Mouse (Mus musculus) heart, embryonic 12.5 days (tissue): ENCODE results near the gene Mapk3. TPM values are rescaled to one million over a fixed set of nuclear protein-coding genes. Genes with fewer than 3 reads are reported as not detected.
A peak's percentile ranks its signal among the peaks of the same experiment; 100 is the strongest.
"Not testable (repeated sequence)": the region's sequence is repeated elsewhere in the genome, so short reads cannot be mapped to it uniquely, and the experiment has no call there.

Source experiments
- ATAC-seq: fragments of 200-750 bp; cut with Nextera tagmentation; 2 replicates; pipeline ENCODE4 v1.8.0; 2017; ENCODE audit warnings: moderate TSS enrichment, moderate library complexity; ENCODE audit not compliant: insufficient number of reproducible peaks, low FRiP score
- H3K27ac ChIP-seq: fragments of 300-500 bp; sonication (generic); 2 replicates; pipeline ENCODE4 v1.5.1; 2016; ENCODE audit warnings: mild to moderate bottlenecking, moderate library complexity; ENCODE audit not compliant: poor library complexity, severe bottlenecking
- H3K27me3 ChIP-seq: fragments of 300-500 bp; sonication (generic); replicated peaks from 2 replicates; pipeline ENCODE4 v1.6.1; 2016; ENCODE audit warnings: mild to moderate bottlenecking, moderate library complexity
- H3K36me3 ChIP-seq: fragments of 300-500 bp; sonication (generic); 2 replicates; pipeline ENCODE4 v1.6.1; 2016; ENCODE audit warnings: mild to moderate bottlenecking, moderate library complexity
- H3K4me1 ChIP-seq: fragments of 300-500 bp; sonication (generic); replicated peaks from 2 replicates; pipeline ENCODE4 v1.6.1; 2016; ENCODE audit warnings: mild to moderate bottlenecking
- H3K4me2 ChIP-seq: fragments of 300-500 bp; sonication (generic); 2 replicates; pipeline ENCODE4 v1.6.1; 2016; ENCODE audit warnings: mild to moderate bottlenecking, moderate library complexity
- H3K4me3 ChIP-seq: fragments of 300-500 bp; sonication (generic); 2 replicates; pipeline ENCODE4 v1.5.1; 2016; ENCODE audit warnings: mild to moderate bottlenecking
- H3K9ac ChIP-seq: fragments of 300-500 bp; sonication (generic); 2 replicates; pipeline ENCODE4 v1.6.1; 2016; ENCODE audit warnings: mild to moderate bottlenecking, moderate library complexity
- H3K9me3 ChIP-seq: fragments of 300-500 bp; sonication (generic); replicated peaks from 2 replicates; pipeline ENCODE4 v1.6.1; 2016; ENCODE audit warnings: mild to moderate bottlenecking, moderate library complexity
- WGBS: fragments of 180-500 bp; shearing (Covaris S2); methylation state at CpG from one replicate; pipeline ENCODE4 v1.1.7; 2016; 5-methylcytosine and 5-hydroxymethylcytosine counted together
- polyA plus RNA-seq: library from polyadenylated mRNA; unstranded; fragments of >200 nt; fragmentation: Nextera tagmentation; extraction: Ambion mirVana; gene quantifications from 2 replicates; pipeline ENCODE4 v1.2.1, GENCODE M21; 2016

Gene Mapk3
- polyA plus RNA-seq, result 57.8 and 58.7 TPM in 2 replicates

DNA sequence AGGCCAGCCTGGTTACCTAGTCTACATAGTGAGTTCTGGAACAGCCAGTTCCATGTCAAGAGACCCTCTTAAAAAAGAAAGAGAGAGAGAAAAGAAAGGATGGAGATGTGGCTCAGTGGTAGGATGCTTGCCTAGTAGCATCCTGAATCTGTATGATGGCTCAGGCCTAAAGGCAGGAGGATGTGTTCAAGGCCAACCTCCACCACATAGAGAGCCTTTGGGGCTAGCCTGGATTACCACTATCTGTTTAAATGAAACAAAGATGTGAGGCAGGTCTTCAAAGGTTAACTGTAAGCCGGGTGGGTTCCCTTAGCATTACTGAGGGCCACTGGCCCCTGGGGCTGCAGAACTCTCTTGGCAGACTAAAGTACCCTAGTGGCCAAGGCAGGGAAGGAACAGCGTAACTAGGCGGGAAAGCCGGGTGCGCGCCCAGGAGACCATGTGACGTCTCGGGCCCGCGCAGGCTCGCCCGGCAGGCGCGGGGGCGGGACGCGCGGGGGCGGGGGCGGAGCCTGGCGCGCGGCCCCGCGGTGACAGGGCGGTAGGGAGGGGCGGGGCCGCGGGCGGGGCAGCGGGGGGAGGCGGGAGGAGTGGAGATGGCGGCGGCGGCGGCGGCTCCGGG, at the start of gene Mapk3:
Mapk3 (plus strand) TSS at position 552 of the 622 bp plus-strand sequence.
- Histone ChIP-seq H3K27me3 (no peaks in the 10 kb centered on the region), H3K4me3 (peak within 1 kb of the TSS; percentile 87), H3K9ac (peak within 1 kb of the TSS; percentile 94), H3K4me1 (peaks cover 37% of the 10 kb centered on the region), H3K9me3 (no peaks in the 10 kb centered on the region), H3K36me3 (peaks cover 19% of the 10 kb centered on the region), H3K27ac (peak within 1 kb of the TSS; percentile 96), H3K4me2 (peak within 1 kb of the TSS; percentile 95)
- WGBS, result 2% methylated on average over 31 of the region's 38 CpGs
- ATAC-seq, result peak; percentile 72

- H3K27me3 ChIP-seq, result peaks cover 18% of the 10 kb centered on the region
- no peak overlapping the region for H3K4me3 ChIP-seq
- no peak overlapping the region for H3K27ac ChIP-seq
- H3K9me3 ChIP-seq, result peaks cover 4% of the 10 kb centered on the region; the same call in 1 of the 2 replicates
- H3K9ac ChIP-seq, result no peak overlapping the region
- no peaks in the 10 kb centered on the region for H3K36me3 ChIP-seq
- H3K4me2 ChIP-seq, result no peak overlapping the region
- 69% methylated on average over 4 of the region's 4 CpGs for WGBS
- no peaks in the 10 kb centered on the region for H3K4me1 ChIP-seq
- no peak for ATAC-seq
Observed at GRCm38 (mm10) chr7:126710266-126710665, 49.1 kb upstream of the Mapk3 start.

GRCm38 (mm10) chr7:126711910-126712309, 47.5 kb upstream of the Mapk3 start:
- Histone ChIP-seq H3K4me2 (no peak overlapping the region), H3K9me3 (peaks cover 4% of the 10 kb centered on the region; the same call in 1 of the 2 replicates), H3K36me3 (no peaks in the 10 kb centered on the region), H3K4me1 (no peaks in the 10 kb centered on the region), H3K4me3 (no peak overlapping the region), H3K27ac (no peak overlapping the region), H3K27me3 (peaks cover 7% of the 10 kb centered on the region; the same call in 1 of the 2 replicates), H3K9ac (no peak overlapping the region)
- ATAC-seq, result no peak
- WGBS, result 73% methylated on average over 3 of the region's 3 CpGs

GRCm38 (mm10) chr7:126715679-126716078, 43.7 kb upstream of the Mapk3 start:
- Histone ChIP-seq H3K9me3 (no peaks in the 10 kb centered on the region), H3K9ac (no peak overlapping the region), H3K4me1 (no peaks in the 10 kb centered on the region), H3K4me3 (no peak overlapping the region), H3K27ac (no peak overlapping the region), H3K27me3 (no peaks in the 10 kb centered on the region), H3K4me2 (no peak overlapping the region), H3K36me3 (no peaks in the 10 kb centered on the region)
- 66% methylated on average over 4 of the region's 4 CpGs for WGBS
- ATAC-seq, result no peak

- H3K27me3 ChIP-seq, result no peaks in the 10 kb centered on the region
- H3K9ac ChIP-seq, result no peak overlapping the region
- H3K27ac ChIP-seq, result no peak overlapping the region
- no peak overlapping the region for H3K4me3 ChIP-seq
- H3K4me1 ChIP-seq, result no peaks in the 10 kb centered on the region
- ATAC-seq, result no peak
- H3K36me3 ChIP-seq, result no peaks in the 10 kb centered on the region
- no peaks in the 10 kb centered on the region for H3K9me3 ChIP-seq
- WGBS, result 87% methylated on average over 3 of the region's 3 CpGs
- H3K4me2 ChIP-seq, result no peak overlapping the region
Observed at GRCm38 (mm10) chr7:126717566-126717965, 41.8 kb upstream of the Mapk3 start.

- no peak overlapping the region for H3K9ac ChIP-seq
- no peak overlapping the region for H3K27ac ChIP-seq
- no peak overlapping the region for H3K4me2 ChIP-seq
- no peaks in the 10 kb centered on the region for H3K27me3 ChIP-seq
- H3K9me3 ChIP-seq, result 0 out of 2 replicates have a peak, but pooled peaks cover 6% of the 10 kb centered on the region
- H3K4me1 ChIP-seq, result no peaks in the 10 kb centered on the region
- no peak overlapping the region for H3K4me3 ChIP-seq
- WGBS, result 90% methylated on average over 5 of the region's 5 CpGs
- H3K36me3 ChIP-seq, result no peaks in the 10 kb centered on the region
- ATAC-seq, result no peak
Observed at GRCm38 (mm10) chr7:126718787-126719337, 40.5 kb upstream of the Mapk3 start.

- Histone ChIP-seq H3K27ac (no peak overlapping the region), H3K4me3 (no peak overlapping the region), H3K9ac (no peak overlapping the region), H3K36me3 (no peaks in the 10 kb centered on the region), H3K9me3 (0 out of 2 replicates have a peak, but pooled peaks cover 6% of the 10 kb centered on the region), H3K4me2 (no peak overlapping the region), H3K27me3 (no peaks in the 10 kb centered on the region), H3K4me1 (no peaks in the 10 kb centered on the region)
- ATAC-seq, result no peak
- 88% methylated on average over 13 of the region's 13 CpGs for WGBS
Observed at GRCm38 (mm10) chr7:126721635-126722034, 37.8 kb upstream of the Mapk3 start.

DNA sequence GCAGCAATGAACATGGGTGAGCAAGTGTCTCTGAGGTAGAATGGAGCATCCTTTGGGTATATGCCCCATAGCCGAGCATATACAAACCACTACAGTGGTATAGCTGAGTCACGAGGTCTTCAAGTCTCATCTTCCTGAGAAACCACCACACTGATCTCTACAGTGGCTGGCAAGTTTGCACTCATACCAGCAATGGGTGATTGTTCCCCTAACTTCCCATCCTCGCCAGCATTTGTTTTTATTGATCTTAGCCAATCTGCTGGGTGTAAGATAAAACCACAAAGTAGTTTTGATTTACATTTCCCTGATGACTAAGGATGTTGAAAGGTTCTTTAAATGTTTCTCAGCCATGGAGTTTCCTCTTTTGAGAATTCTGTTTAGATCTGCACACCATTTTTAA, 34.3 kb upstream of the Mapk3 start:
- Histone ChIP-seq H3K9ac (no peak overlapping the region), H3K9me3 (0 out of 2 replicates have a peak, but pooled peaks cover 6% of the 10 kb centered on the region), H3K27me3 (no peaks in the 10 kb centered on the region), H3K4me1 (no peaks in the 10 kb centered on the region), H3K36me3 (no peaks in the 10 kb centered on the region), H3K4me3 (no peak overlapping the region), H3K4me2 (no peak overlapping the region), H3K27ac (no peak overlapping the region)
- WGBS, result 57% methylated on average over 3 of the region's 3 CpGs
- ATAC-seq, result no peak

DNA sequence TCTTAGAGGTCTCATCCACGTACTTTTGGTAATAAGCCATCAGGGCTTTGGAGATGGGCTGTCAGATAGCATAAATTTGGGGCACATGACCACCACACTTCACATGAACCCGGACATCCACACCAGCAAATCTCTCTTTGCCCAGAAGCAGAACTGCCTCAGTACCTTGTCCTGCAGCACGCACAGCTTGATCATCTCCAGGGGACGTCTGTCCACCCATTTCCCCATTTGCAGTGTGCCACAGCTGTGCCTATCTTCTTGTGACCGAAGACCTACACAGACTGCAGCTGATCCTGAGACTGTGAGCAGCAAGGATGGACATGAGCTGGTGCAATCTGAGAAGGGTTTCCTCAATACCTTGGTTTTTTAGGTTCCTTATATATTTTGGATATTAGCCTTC, 33.7 kb upstream of the Mapk3 start:
- no peaks in the 10 kb centered on the region for H3K27me3 ChIP-seq
- no peak for ATAC-seq
- H3K4me2 ChIP-seq, result no peak overlapping the region
- H3K4me3 ChIP-seq, result no peak overlapping the region
- H3K4me1 ChIP-seq, result no peaks in the 10 kb centered on the region
- H3K9me3 ChIP-seq, result 0 out of 2 replicates have a peak, but pooled peaks cover 6% of the 10 kb centered on the region
- no peaks in the 10 kb centered on the region for H3K36me3 ChIP-seq
- no peak overlapping the region for H3K9ac ChIP-seq
- H3K27ac ChIP-seq, result no peak overlapping the region
- 74% methylated on average over 5 of the region's 5 CpGs for WGBS

GRCm38 (mm10) chr7:126730256-126730789, 29.1 kb upstream of the Mapk3 start:
- not testable (repeated sequence) for H3K27ac ChIP-seq, H3K9ac ChIP-seq, H3K36me3 ChIP-seq, H3K4me2 ChIP-seq, ATAC-seq, H3K4me3 ChIP-seq, H3K4me1 ChIP-seq, H3K9me3 ChIP-seq, H3K27me3 ChIP-seq
- 71% methylated on average over 4 of the region's 4 CpGs for WGBS

- H3K9ac ChIP-seq, result no peak overlapping the region
- H3K4me2 ChIP-seq, result no peak overlapping the region
- H3K9me3 ChIP-seq, result no peaks in the 10 kb centered on the region
- no peak overlapping the region for H3K4me3 ChIP-seq
- WGBS, result 77% methylated on average over 8 of the region's 8 CpGs
- H3K27ac ChIP-seq, result no peak overlapping the region
- ATAC-seq, result no peak
- no peaks in the 10 kb centered on the region for H3K27me3 ChIP-seq
- no peaks in the 10 kb centered on the region for H3K36me3 ChIP-seq
- no peaks in the 10 kb centered on the region for H3K4me1 ChIP-seq
Observed at GRCm38 (mm10) chr7:126736122-126736521, 23.3 kb upstream of the Mapk3 start.
